Mouse (Mus musculus): ENCODE results near the gene Adgrv1. TPM values are rescaled to one million over a fixed set of nuclear protein-coding genes. Genes with fewer than 3 reads are reported as not detected.

Gene Adgrv1
- polyA plus RNA-seq, 1 experiment from 2014 or later, result not detected

DNA sequence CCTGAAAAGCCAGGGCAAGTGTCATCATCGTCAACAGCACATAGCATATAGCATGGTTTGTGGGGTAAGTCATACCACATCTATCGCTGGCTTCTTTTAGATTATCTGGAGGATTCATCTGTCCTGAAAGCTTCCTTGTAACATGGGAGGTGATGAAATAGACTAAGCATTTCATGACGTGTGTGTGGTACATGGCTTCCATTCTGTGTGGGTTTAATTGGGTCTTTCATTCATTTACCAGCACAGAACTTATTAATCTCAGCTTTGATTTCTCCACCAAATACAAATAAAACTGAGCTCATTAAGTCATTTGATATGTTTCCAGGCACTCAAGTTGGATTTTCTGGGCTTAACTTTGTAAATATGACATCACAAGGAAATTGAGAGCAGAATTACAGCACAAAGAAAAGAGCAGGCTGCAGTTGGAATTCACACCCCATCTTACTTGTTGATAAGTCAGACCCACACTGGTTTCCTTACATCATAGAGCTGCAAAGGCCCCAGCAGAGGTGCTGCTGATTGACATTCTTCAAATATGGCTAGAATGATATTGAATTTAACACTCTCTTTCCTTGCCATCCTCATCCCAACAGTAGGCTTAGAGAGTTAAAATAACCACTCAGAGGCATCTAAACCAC, 396.1 kb downstream of the Adgrv1 start:
- H3K4me3 ChIP-seq (ENCODE audit: inconsistent target), result no peak overlapping the region
- WGBS (ENCODE audit: missing documents), result 79% methylated on average over 3 of the region's 3 CpGs
- H3K79me2 ChIP-seq (ENCODE audit: inconsistent target), result no peaks in the 10 kb centered on the region
- no peaks in the 10 kb centered on the region for H3K36me3 ChIP-seq (ENCODE audit: inconsistent target)
- H3K27ac ChIP-seq, result no peak overlapping the region

DNA sequence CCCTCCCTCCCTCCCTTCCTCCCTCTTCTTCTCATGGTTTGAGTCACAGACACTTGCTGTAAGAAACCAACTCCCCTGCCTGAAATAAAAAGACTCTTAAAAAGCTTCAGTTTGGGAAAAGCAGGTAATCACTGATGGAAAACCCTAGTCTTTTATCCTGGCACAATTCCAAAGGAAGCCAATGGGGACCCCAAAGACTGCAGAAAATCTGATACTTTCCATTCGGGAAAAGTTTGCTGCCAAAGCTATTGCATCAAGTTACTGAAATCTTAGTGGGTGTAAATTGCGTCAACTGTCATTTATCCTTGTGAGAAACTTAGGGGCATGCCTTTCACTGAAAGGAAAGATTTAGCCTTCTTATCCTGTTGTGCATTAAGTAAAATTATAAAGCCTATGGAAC, 398.9 kb downstream of the Adgrv1 start:
- Histone ChIP-seq H3K79me2 (ENCODE audit: inconsistent target) (no peaks in the 10 kb centered on the region), H3K36me3 (ENCODE audit: inconsistent target) (no peaks in the 10 kb centered on the region), H3K27ac (no peak overlapping the region), H3K4me3 (ENCODE audit: inconsistent target) (no peak overlapping the region)
- 72% methylated on average over 2 of the region's 2 CpGs for WGBS (ENCODE audit: missing documents)

DNA sequence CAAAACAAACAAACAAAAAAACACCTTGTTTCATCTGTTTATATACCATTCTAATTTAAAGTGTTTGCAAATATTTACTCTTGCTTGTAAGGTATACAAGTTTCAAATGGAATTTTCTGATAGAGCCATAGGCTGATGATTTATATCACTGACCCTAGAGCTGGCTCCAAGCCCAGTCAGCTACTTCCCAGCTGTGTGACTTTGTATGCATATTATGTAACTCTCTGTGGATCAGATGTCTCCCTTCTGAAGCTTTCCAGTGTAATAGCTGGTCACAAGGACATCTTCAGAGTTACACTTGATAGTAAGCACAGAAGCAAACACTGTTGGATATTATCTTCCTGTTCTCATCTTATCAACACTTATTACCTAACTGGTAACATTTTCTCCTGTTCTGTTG, 400.1 kb downstream of the Adgrv1 start:
- Histone ChIP-seq H3K36me3 (ENCODE audit: inconsistent target) (no peaks in the 10 kb centered on the region), H3K27ac (no peak overlapping the region), H3K4me3 (ENCODE audit: inconsistent target) (no peak overlapping the region), H3K79me2 (ENCODE audit: inconsistent target) (no peaks in the 10 kb centered on the region)

DNA sequence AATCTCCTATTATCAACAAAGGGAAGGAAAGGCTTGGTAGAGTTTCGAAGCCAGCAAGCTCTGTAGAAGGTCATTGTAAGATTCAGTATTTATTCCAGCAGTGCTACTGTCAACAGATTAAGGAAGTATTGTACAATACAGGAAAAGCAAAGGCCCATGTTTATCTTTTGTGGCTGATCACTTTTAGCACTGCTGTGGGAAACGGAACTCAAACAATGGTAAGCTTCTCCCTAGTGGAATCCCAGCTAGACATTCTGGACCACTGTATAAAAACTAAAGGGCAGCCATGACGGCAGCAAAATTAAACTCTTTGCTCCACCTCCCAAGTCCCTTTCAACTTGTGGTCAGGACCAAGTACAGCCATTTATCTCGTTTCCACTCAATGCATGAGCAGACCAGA, 402.8 kb downstream of the Adgrv1 start:
- Histone ChIP-seq H3K4me3 (ENCODE audit: inconsistent target) (no peak overlapping the region), H3K36me3 (ENCODE audit: inconsistent target) (no peaks in the 10 kb centered on the region), H3K27ac (0 out of 2 replicates have a peak overlapping the region, but pooled peaks have one; percentile 19), H3K79me2 (ENCODE audit: inconsistent target) (no peaks in the 10 kb centered on the region)
- WGBS (ENCODE audit: missing documents), result 11% methylated on average over 4 of the region's 4 CpGs

DNA sequence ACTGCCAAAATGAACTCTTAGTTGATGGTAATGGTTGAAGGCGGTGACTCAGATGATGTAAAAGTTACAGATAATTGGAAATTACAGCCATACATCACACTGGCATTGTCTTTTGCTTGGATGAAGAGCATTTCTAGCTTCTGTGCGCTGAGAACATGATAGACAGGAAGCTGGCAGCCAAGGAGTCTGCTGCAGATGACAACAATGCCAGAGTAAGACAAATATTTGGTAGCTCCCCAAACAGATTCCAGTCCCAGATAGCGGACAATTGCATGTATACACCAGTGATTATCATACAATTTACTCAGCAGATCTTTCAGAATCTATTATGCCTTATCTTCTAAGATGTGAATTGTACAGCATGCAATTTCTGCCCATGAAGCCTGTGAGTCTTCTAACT, 409.2 kb downstream of the Adgrv1 start:
- WGBS (ENCODE audit: missing documents), result 95% methylated on average over 3 of the region's 3 CpGs
- H3K4me3 ChIP-seq (ENCODE audit: inconsistent target), result no peak overlapping the region
- H3K36me3 ChIP-seq (ENCODE audit: inconsistent target), result no peaks in the 10 kb centered on the region
- H3K27ac ChIP-seq, result no peak overlapping the region
- no peaks in the 10 kb centered on the region for H3K79me2 ChIP-seq (ENCODE audit: inconsistent target)

DNA sequence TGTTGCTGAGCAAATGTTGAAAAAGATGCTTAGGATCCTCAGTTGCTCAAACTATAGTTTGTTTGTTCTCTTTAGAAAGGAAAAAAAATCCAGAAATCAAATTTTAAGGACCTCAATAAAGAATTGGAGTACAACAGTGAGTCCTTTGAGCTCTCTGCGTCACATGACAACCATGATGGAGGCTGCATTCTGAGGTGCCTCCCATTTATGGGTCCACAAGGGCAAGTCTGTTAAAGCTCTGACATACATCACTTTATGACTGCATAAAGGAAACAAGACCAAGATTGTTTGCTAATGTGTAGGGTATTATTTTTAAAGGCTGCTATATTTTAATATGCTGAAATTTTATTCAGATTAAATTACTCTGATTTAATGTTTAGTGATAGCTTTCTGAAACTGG, 410.6 kb downstream of the Adgrv1 start:
- Histone ChIP-seq H3K4me3 (ENCODE audit: inconsistent target) (no peak overlapping the region), H3K27ac (no peak overlapping the region), H3K36me3 (ENCODE audit: inconsistent target) (no peaks in the 10 kb centered on the region), H3K79me2 (ENCODE audit: inconsistent target) (no peaks in the 10 kb centered on the region)
- WGBS (ENCODE audit: missing documents), result 100% methylated on average over 1 of the region's 1 CpGs

DNA sequence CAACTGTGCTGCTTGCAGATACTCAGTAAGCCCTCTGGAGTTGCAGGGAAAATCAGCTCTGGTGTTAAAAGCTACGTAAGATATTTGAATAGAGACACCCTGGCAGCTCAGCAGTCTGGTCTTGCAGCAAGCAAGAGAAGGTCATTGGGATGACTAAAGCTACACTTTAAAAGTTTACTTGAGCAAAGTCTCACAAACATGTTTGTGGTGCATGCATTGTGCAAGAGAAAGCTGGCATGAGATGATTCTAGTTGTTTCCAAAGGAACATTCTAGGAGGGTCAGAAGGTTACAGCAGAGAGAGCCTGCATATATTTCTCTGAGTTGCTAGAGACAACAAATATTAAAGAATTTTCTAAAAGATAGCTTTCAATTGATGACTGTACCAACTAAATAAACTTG, 421.5 kb downstream of the Adgrv1 start:
- 78% methylated on average over 1 of the region's 1 CpGs for WGBS (ENCODE audit: missing documents)
- Histone ChIP-seq H3K27ac (no peak overlapping the region), H3K79me2 (ENCODE audit: inconsistent target) (no peaks in the 10 kb centered on the region), H3K36me3 (ENCODE audit: inconsistent target) (no peaks in the 10 kb centered on the region), H3K4me3 (ENCODE audit: inconsistent target) (no peak overlapping the region)

DNA sequence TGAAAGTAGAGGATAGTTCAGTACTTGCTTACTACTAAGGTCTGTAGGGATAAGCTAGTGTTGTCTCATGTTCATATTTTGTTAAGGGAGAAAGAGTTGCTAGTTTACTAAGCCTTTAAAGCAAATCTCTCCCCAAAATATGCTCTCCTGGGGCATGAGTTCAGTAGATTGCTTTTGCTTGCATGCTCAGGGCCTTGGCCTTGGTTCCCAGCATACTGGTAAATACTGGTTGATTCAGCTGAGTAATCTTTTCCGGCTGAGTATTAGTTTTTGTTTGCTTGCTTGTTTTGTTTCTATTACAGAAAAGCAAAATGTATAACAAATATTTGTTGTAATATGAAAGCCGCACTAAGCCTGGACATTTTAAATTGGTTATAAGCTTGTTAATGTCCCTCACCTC, 422.4 kb downstream of the Adgrv1 start:
- H3K79me2 ChIP-seq (ENCODE audit: inconsistent target), result no peaks in the 10 kb centered on the region
- no peak overlapping the region for H3K27ac ChIP-seq
- H3K4me3 ChIP-seq (ENCODE audit: inconsistent target), result no peak overlapping the region
- no peaks in the 10 kb centered on the region for H3K36me3 ChIP-seq (ENCODE audit: inconsistent target)
- 96% methylated on average over 2 of the region's 2 CpGs for WGBS (ENCODE audit: missing documents)

DNA sequence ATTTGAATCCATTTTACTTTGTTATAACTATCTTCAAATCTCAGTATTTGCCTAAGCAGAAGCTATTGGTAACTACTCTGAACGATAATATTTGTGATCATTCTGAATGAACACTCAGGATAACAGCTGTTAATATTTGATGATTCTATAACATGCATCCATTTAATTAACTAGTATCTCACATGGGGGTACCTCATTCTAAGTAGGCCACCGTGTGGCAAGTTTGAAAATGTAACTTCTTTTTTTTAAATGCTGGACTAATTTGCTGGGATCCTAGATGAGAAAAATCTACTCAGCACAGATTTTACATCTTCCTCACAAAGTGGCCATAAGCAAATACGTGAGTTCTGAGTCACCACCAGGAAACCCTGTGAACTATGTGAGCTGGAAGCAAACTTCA, 423.1 kb downstream of the Adgrv1 start:
- H3K79me2 ChIP-seq (ENCODE audit: inconsistent target), result no peaks in the 10 kb centered on the region
- WGBS (ENCODE audit: missing documents), result 92% methylated on average over 3 of the region's 3 CpGs
- H3K4me3 ChIP-seq (ENCODE audit: inconsistent target), result no peak overlapping the region
- H3K27ac ChIP-seq, result no peak overlapping the region
- H3K36me3 ChIP-seq (ENCODE audit: inconsistent target), result no peaks in the 10 kb centered on the region

DNA sequence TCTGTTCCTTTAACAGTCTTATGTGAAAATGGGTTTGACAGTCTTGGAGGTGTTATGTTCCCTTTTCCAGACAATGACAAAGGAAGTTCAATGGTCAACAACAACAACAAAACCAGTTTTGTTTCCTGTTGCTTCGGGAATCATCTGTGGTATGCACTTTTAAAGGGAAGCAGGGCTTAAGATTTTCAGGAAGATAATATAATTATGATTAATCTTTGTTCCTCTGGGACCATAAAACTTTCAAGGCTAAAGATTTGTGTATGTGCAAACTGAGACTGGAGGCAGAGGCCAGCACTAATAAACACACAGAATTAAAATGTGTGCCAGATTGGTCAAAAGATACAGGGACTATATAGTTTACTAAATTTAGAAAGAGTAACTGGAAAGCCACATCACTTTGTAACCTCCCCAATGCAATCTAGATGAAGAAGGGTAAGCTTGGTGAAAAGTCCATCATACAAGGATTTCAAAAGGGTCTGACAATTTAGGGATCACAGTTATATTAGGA, 424.8 kb downstream of the Adgrv1 start:
- Histone ChIP-seq H3K4me3 (ENCODE audit: inconsistent target) (no peak overlapping the region), H3K79me2 (ENCODE audit: inconsistent target) (no peaks in the 10 kb centered on the region), H3K27ac (no peak overlapping the region), H3K36me3 (ENCODE audit: inconsistent target) (no peaks in the 10 kb centered on the region)
- 17% methylated on average over 1 of the region's 1 CpGs for WGBS (ENCODE audit: missing documents)

DNA sequence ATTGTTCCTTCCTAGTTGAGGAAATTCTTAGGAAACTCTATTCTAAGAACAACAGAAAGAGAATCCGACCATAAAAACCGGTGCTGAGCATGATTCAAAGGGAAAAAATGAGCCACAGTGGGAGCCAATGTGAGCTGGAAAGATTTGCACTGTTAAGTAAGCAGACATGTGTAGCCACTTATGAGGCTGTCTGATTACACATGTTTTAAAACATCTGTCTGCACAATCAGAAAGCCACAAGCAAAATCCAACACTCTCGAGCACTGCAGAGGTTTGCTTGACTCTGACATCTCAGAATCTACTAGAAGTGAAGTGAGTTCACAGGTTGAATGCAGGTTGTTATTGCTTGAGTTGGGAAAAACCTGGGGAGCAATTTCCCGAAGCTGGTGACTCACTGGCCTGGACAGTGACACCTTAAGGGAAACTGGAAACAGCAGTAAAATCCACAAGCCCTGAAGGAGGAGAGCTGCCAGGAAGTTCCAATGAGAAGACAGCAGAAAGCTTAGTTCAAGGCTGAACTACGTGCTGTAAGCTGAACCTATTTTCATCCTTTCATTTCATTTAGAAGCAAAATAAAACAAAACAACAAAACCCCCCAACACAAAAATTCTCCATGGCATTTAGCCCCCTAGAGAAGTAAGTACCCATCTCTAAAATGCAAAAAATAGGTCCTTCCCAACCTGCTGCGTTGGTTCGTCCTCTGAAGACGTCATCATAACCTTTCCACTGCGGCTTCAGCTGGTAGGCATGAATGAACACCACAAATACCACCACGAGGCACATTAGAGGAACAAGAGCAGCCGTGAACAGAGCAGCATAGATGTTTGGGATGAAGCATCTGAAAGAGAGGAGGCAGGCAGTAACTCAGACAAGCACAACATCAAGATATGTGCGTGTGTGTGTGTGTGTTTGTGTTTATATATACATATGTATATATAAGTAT, 450.7 kb downstream of the Adgrv1 start:
- H3K27ac ChIP-seq, result no peak overlapping the region

DNA sequence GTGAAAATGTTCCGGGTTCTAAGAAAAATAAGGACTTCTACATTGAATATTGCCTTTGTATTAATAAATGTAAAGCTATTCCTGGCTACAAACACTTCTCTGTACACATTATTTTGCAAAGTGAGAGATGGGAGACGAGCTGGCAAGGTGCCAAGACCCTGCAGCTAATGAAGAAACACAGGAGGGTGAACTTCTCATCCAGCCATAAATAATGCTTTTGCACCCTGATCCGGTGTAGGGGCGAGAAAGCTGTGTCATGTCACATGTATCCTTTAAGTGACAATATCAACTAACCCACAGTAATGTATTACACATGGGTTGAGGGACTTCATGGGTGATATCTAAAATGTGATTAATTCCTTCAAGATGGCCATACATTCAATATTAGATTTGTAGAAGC, 451.5 kb downstream of the Adgrv1 start:
- H3K36me3 ChIP-seq (ENCODE audit: inconsistent target), result no peaks in the 10 kb centered on the region
- no peak overlapping the region for H3K27ac ChIP-seq
- 77% methylated on average over 4 of the region's 4 CpGs for WGBS (ENCODE audit: missing documents)
- no peaks in the 10 kb centered on the region for H3K79me2 ChIP-seq (ENCODE audit: inconsistent target)
- no peak overlapping the region for H3K4me3 ChIP-seq (ENCODE audit: inconsistent target)

More for the DNA sequence above, 450.7 kb downstream of the Adgrv1 start:
- WGBS (ENCODE audit: missing documents), result 77% methylated on average over 12 of the region's 12 CpGs
- H3K79me2 ChIP-seq (ENCODE audit: inconsistent target), result no peaks in the 10 kb centered on the region
- no peak overlapping the region for H3K4me3 ChIP-seq (ENCODE audit: inconsistent target)
- no peaks in the 10 kb centered on the region for H3K36me3 ChIP-seq (ENCODE audit: inconsistent target)

DNA sequence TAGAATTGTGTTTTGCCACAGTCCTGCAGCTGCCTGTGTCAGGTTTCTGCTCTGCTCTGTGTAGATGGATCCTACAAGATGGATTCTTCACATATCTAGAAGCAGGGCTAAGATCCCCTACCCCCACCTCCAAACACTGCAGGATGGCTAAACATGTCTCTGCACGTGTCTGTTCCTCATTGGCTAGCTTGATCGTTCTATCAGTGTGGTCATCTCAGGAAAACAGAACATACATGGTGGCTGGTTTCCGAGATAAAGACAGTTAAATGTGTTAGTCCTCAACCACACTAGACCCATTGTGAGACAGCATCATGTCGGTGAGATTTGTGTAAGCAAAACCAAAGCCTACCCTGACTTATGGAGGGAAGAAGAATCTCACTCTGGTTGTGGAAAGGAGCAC, 456.1 kb downstream of the Adgrv1 start:
- Histone ChIP-seq H3K4me3 (ENCODE audit: inconsistent target) (no peak overlapping the region), H3K79me2 (ENCODE audit: inconsistent target) (no peaks in the 10 kb centered on the region), H3K27ac (no peak overlapping the region), H3K36me3 (ENCODE audit: inconsistent target) (no peaks in the 10 kb centered on the region)
- 11% methylated on average over 4 of the region's 4 CpGs for WGBS (ENCODE audit: missing documents)

DNA sequence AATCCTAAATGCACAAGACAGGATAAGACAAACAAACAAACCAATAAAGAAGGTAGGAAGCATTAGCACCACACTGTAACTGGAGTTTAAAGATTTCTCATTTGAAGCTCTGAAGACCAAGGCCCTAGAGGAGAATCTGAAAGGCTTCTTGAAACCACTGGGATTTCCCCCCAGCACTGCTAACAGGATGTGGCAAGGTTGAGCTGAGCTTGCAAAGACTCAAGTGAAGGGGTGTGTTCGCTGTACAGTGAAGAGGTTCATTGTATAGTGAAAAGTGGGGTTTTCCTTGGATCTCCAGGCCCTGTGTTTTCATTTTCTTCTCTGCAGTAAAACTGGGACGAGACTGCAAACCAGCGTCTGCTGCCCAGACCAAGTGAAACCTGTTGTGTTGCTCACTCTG, 456.9 kb downstream of the Adgrv1 start:
- H3K4me3 ChIP-seq (ENCODE audit: inconsistent target), result no peak overlapping the region
- H3K79me2 ChIP-seq (ENCODE audit: inconsistent target), result no peaks in the 10 kb centered on the region
- H3K27ac ChIP-seq, result no peak overlapping the region
- no peaks in the 10 kb centered on the region for H3K36me3 ChIP-seq (ENCODE audit: inconsistent target)
- WGBS (ENCODE audit: missing documents), result 10% methylated on average over 3 of the region's 3 CpGs

DNA sequence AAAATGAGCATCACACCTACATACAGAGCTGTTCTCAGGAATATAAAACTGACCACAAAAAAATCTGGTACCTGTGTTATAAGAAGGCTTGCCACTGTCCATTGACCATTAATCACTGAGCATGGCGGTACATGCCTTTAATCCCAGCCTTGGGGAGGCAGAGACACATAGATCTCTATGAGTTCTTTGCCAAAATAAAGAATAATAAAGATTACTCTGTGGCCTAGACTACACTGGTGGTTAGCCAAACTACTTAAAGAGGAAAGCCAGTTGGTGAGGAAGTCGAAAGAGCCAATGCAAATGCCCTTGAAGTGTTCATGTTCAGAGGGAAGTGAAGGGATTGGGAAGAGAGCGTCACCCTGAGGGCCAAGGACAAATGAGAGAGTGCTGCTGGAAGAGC, 461.8 kb downstream of the Adgrv1 start:
- H3K79me2 ChIP-seq (ENCODE audit: inconsistent target), result no peaks in the 10 kb centered on the region
- WGBS (ENCODE audit: missing documents), result 53% methylated on average over 3 of the region's 3 CpGs
- H3K4me3 ChIP-seq (ENCODE audit: inconsistent target), result no peak overlapping the region
- no peak overlapping the region for H3K27ac ChIP-seq
- no peaks in the 10 kb centered on the region for H3K36me3 ChIP-seq (ENCODE audit: inconsistent target)
